Mouse (Mus musculus) stomach, postnatal 0 days (tissue): ENCODE measurements around the gene Abhd16a. TPM values are rescaled to one million over a fixed set of nuclear protein-coding genes. Genes with fewer than 3 reads are reported as not detected.
A peak's percentile ranks its signal among the peaks of the same experiment; 100 is the strongest.

Experiments used
- ATAC-seq: fragments of 200-750 bp; cut with Nextera tagmentation; 2 replicates; pipeline ENCODE4 v1.8.0; 2017; ENCODE audit not compliant: low FRiP score, low TSS enrichment
- DNase-seq: peaks from one replicate; pipeline ENCODE4 v3.0.0-alpha.2; 2016; ENCODE audit warnings: low spot score
- H3K27ac ChIP-seq: fragments of 300-500 bp; sonication (generic); replicated peaks from 2 replicates; pipeline ENCODE4 v1.5.1; 2014; ENCODE audit warnings: mild to moderate bottlenecking, control low read depth
- H3K27me3 ChIP-seq: fragments of 300-500 bp; sonication (generic); 2 replicates; pipeline ENCODE4 v1.6.1; 2014; ENCODE audit warnings: low read length; ENCODE audit not compliant: control insufficient read depth, insufficient read depth
- H3K36me3 ChIP-seq: fragments of 300-500 bp; sonication (generic); 2 replicates; pipeline ENCODE4 v1.6.1; 2014; ENCODE audit warnings: low read length, mixed read lengths; ENCODE audit not compliant: control insufficient read depth, insufficient read depth
- H3K4me1 ChIP-seq: fragments of 300-500 bp; sonication (generic); replicated peaks from 2 replicates; pipeline ENCODE4 v1.6.1; 2014; ENCODE audit warnings: antibody characterized with exemption; ENCODE audit not compliant: control insufficient read depth, insufficient read depth
- H3K4me2 ChIP-seq: fragments of 300-500 bp; sonication (generic); replicated peaks from 2 replicates; pipeline ENCODE4 v1.6.1; 2014; ENCODE audit warnings: low read depth, mild to moderate bottlenecking, control low read depth, moderate library complexity
- H3K4me3 ChIP-seq: fragments of 300-500 bp; sonication (generic); 2 replicates; pipeline ENCODE4 v1.5.1; 2014; ENCODE audit warnings: low read depth, low read length, control low read depth
- H3K9ac ChIP-seq: fragments of 300-500 bp; sonication (generic); 2 replicates; pipeline ENCODE4 v1.6.1; 2014; ENCODE audit warnings: mild to moderate bottlenecking, low read length, control low read depth, mixed read lengths
- H3K9me3 ChIP-seq: fragments of 300-500 bp; sonication (generic); 2 replicates; pipeline ENCODE4 v1.6.1; 2016; ENCODE audit warnings: low read length; ENCODE audit not compliant: control insufficient read depth
- CTCF ChIP-seq: IDR thresholded peaks from 2 replicates; pipeline ENCODE4 v1.5.1; 2016; ENCODE audit warnings: antibody characterized with exemption, low read depth, mild to moderate bottlenecking, moderate library complexity
- EP300 ChIP-seq: optimal IDR thresholded peaks from 2 replicates; pipeline ENCODE3; 2016; ENCODE audit warnings: antibody characterized with exemption
- WGBS: fragments of 180-500 bp; shearing (Covaris S2); extraction: QIAGEN DNeasy Blood & Tissue Kit; methylation state at CpG from one replicate; pipeline ENCODE4 v1.1.7; 2014; 5-methylcytosine and 5-hydroxymethylcytosine counted together
- polyA plus RNA-seq: library from polyadenylated mRNA; unstranded; fragments of >200 nt; fragmentation: Nextera tagmentation; extraction: Ambion mirVana; gene quantifications from 2 replicates; pipeline ENCODE4 v1.2.1, GENCODE M21; 2015

Abhd16a gene
- polyA plus RNA-seq, 1 experiment from 2014 or later, result 74.2 TPM

DNA sequence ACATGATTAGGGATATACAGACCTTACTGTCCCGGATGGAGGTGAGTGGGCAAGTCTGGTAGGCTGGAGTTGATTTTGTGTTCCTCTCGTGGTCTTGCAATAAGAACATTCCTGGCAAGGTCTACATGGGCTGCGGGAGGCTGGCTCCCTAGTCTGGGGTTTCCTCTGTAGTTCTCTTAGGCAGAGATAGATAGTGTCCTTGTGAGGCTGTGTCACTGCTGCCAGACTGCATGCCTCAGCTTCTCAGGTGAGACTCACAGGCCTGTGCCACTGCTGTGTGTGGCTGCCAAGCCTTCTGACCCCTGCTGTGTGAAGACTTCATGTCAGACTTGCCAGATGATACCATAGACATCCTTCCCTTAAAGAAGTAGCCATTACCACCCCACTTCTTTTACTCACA is 50.2 kb downstream of the Abhd16a start:
- no peak overlapping the region for H3K9ac ChIP-seq
- H3K27me3 ChIP-seq, result no peaks in the 10 kb centered on the region
- H3K9me3 ChIP-seq, result no peaks in the 10 kb centered on the region
- DNase-seq, result no peak
- no peak overlapping the region for H3K4me3 ChIP-seq
- no peak for ATAC-seq
- WGBS, result 92% methylated on average over 3 of the region's 3 CpGs
- H3K4me2 ChIP-seq, result no peak overlapping the region
- peaks cover 42% of the 10 kb centered on the region for H3K36me3 ChIP-seq
- H3K4me1 ChIP-seq, result no peaks in the 10 kb centered on the region
- no peak overlapping the region for H3K27ac ChIP-seq
- TF ChIP-seq CTCF, result no peak
- TF ChIP-seq EP300, result no peak

GRCm38 (mm10) chr17:35140490-35140996 is 51.5 kb downstream of the Abhd16a start:
- H3K9ac ChIP-seq, result no peak overlapping the region
- peaks cover 53% of the 10 kb centered on the region for H3K36me3 ChIP-seq
- no peaks in the 10 kb centered on the region for H3K9me3 ChIP-seq
- DNase-seq (no peak), ATAC-seq (no peak)
- no peak overlapping the region for H3K4me2 ChIP-seq
- no peaks in the 10 kb centered on the region for H3K27me3 ChIP-seq
- H3K27ac ChIP-seq, result no peak overlapping the region
- no peak overlapping the region for H3K4me3 ChIP-seq
- no peak for TF ChIP-seq EP300
- no peak for TF ChIP-seq CTCF
- H3K4me1 ChIP-seq, result no peaks in the 10 kb centered on the region
- WGBS, result 77% methylated on average over 16 of the region's 16 CpGs

DNA sequence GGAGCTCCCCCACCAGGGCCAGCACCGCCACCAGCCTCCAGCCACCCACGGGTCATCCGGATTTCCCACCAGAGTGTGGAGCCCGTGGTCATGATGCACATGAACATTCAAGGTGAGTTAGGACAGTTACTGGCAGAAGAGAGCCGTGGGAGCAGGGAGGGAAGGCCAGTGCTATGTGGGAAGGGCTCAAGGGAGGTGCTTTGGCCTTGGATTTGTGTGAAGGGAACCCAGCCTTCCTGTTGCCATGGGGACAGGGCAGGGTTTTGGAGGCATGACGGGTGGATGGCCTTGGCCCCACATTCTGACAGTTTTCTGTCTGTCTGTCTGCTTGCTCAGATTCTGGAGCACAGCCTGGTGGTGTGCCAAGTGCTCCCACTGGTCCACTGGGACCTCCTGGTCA is 52.9 kb downstream of the Abhd16a start:
- H3K4me3 ChIP-seq, result no peak overlapping the region
- H3K27ac ChIP-seq, result no peak overlapping the region
- WGBS, result 85% methylated on average over 6 of the region's 6 CpGs
- TF ChIP-seq EP300 (no peak), CTCF (no peak)
- H3K36me3 ChIP-seq, result peaks cover 64% of the 10 kb centered on the region
- H3K9ac ChIP-seq, result no peak overlapping the region
- no peaks in the 10 kb centered on the region for H3K4me1 ChIP-seq
- no peaks in the 10 kb centered on the region for H3K9me3 ChIP-seq
- no peak overlapping the region for H3K4me2 ChIP-seq
- DNase-seq (no peak), ATAC-seq (no peak)
- H3K27me3 ChIP-seq, result no peaks in the 10 kb centered on the region

- ATAC-seq (no peak), DNase-seq (no peak)
- Histone ChIP-seq H3K9ac (no peak overlapping the region; the same call in 1 of the 2 replicates), H3K9me3 (no peaks in the 10 kb centered on the region), H3K4me1 (no peaks in the 10 kb centered on the region), H3K36me3 (peaks cover 74% of the 10 kb centered on the region), H3K4me2 (no peak overlapping the region), H3K4me3 (no peak overlapping the region), H3K27ac (peak overlapping the region; percentile 40; the same call in 1 of the 2 replicates), H3K27me3 (no peaks in the 10 kb centered on the region)
- 73% methylated on average over 5 of the region's 5 CpGs for WGBS
- TF ChIP-seq EP300 (no peak), CTCF (no peak)
These were observed 57.1 kb downstream of the Abhd16a start for GRCm38 (mm10) chr17:35146139-35146538.

DNA sequence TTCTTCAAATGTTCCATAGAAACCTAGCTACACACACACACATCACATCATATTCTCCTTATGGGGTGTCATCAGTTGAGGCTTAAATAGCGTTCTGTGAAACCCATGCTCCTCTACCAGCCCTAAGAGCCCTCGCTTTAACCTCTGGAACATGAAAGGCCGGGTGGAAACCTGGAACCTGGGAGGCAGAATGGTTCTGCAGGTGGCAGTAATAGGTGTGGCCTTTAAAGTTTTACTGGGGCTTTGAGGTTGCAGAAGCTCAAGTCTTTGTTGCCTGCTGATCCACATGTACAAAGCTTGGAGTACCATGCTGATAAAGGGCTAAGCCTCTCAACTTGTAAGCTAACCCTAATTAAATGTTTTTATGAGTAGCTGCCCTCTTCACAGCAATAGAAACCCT is 58.3 kb downstream of the Abhd16a start:
- no peak for DNase-seq
- Histone ChIP-seq H3K9ac (no peak overlapping the region), H3K4me2 (no peak overlapping the region), H3K9me3 (no peaks in the 10 kb centered on the region), H3K27ac (no peak overlapping the region; the same call in 1 of the 2 replicates), H3K4me3 (no peak overlapping the region), H3K36me3 (peaks cover 71% of the 10 kb centered on the region), H3K4me1 (no peaks in the 10 kb centered on the region), H3K27me3 (no peaks in the 10 kb centered on the region)
- ATAC-seq, result no peak
- TF ChIP-seq CTCF (no peak), EP300 (no peak)
- WGBS, result 37% methylated on average over 3 of the region's 3 CpGs

GRCm38 (mm10) chr17:35147922-35148639 is 59.0 kb downstream of the Abhd16a start:
- Histone ChIP-seq H3K4me1 (no peaks in the 10 kb centered on the region), H3K4me2 (no peak overlapping the region), H3K27me3 (no peaks in the 10 kb centered on the region), H3K27ac (0 out of 2 replicates have a peak overlapping the region, but pooled peaks have one; percentile 35), H3K36me3 (peaks cover 71% of the 10 kb centered on the region), H3K9me3 (no peaks in the 10 kb centered on the region), H3K4me3 (no peak overlapping the region), H3K9ac (no peak overlapping the region)
- 56% methylated on average over 5 of the region's 5 CpGs for WGBS
- no peak for ATAC-seq
- DNase-seq, result no peak
- TF ChIP-seq EP300, result no peak
